Mouse (Mus musculus) gonadal fat pad, adult 2 months (tissue): Measurements from ENCODE around the gene Gkn3. TPM values are rescaled to one million over a fixed set of nuclear protein-coding genes. Genes with fewer than 3 reads are reported as not detected.

Source experiments
- DNase-seq: peaks from one replicate; pipeline ENCODE4 v3.0.0-alpha.2; 2012; ENCODE audit warnings: low read depth
- polyA plus RNA-seq: library from polyadenylated mRNA; depleted of rRNA; stranded (reverse); fragments of >200 nt; gene quantifications from 2 replicates; pipeline ENCODE4 v1.2.3, GENCODE M21; 2012; rRNA removed

Gene Gkn3
- polyA plus RNA-seq: 2.4 and 5.8 TPM in 2 replicates

DNA sequence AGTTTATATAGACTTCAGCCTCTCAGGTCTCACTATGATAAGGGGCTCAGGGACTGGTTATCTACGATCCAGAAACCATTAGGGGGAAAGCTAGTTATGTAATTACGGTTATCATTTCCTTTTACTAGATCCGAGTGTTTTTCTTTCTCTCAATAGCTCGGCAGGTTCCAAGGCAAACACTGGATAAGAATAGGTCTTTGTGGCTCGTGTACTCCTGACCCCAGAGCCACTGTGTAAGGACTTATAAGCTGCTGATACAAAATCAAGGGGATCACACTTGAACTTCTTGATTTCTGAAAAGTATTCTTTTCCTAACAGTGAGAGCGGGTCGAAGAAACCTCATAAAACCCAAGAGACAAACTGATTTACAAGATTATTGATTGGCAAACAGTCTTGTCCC lies at the start of gene Gkn3:
Gene Gkn3, minus strand, starts transcription at position 59 of the 400 bp plus-strand sequence.
- DNase-seq: no peak

- DNase-seq: no peak
Measured at GRCm38 (mm10) chr6:87436745-87437144, 48.0 kb upstream of the Gkn3 start.

DNA sequence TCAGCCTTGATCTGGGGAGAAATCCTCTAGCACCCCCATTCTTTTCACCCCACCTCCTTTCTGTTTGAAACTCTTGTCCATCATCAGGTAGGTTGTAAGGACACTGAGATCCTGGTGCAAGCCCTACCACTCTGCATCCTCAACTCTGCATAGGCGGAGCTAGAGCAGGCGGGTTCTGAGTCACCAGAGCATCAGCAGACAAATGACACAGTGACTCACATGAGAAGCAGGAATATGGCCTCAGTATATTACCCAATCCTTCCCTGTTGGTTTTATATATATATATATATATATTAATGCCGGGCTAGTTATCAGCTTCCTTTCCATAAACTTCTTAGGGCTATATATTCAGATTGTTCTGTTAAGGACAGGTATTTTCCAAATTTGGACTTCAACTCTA lies 47.1 kb upstream of the Gkn3 start:
- no peak for DNase-seq

DNA sequence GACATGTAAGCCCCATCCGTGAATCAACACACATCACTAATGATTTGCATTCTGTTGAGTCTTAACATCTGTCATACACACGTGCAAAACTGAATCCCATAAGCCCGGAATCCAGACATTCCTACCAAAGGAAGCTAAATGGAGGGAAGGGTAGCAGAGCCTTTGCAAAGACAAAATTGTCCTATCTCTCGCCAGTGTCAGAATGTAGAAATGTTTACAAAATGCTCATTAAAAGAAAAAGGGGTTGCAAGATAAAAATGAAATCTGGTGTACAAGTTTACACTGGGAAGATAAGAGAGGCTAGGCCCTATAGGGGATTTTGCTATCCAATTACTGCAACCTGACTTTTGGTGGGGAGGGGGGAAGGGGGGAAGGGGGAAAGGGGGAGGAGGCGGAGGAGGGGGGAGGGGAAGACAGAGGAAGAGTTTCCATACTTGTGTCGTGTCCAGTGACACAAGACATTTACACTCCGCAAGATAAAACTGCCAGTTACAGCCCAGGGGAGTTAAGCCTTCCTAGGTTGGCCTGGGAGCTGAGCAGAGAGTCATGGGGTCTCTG lies 39.8 kb upstream of the Gkn3 start, which contains the start of gene Bmp10:
Gene Bmp10, plus strand, starts transcription at position 508 of the 558 bp plus-strand sequence.
- DNase-seq: no peak

DNA sequence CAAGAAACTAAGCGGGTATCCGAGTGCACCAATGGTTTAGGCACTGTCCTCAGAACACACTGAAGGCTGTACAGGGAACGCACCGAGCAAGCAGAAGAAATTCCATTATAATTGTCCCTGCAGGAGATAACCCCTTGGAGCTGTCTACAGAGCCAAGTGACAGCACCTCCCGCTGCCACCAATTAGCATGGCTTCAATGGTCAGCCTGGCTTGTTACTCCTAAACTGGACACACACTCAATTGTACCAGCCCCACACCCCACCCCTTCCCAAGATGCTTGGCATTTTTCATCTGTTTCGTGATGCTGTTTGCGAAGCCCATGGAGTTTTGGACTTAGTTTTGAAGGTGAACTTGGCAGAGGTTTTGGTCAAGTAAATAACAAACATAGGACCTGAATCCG lies 38.9 kb upstream of the Gkn3 start:
- no peak for DNase-seq

- DNase-seq: no peak
Measured at GRCm38 (mm10) chr6:87426954-87427353, 38.2 kb upstream of the Gkn3 start.

- DNase-seq: no peak
Measured at GRCm38 (mm10) chr6:87424037-87424816, 35.5 kb upstream of the Gkn3 start.

GRCm38 (mm10) chr6:87422304-87422703 lies 33.6 kb upstream of the Gkn3 start:
- no peak for DNase-seq

- no peak for DNase-seq
Measured at GRCm38 (mm10) chr6:87412011-87412410, 23.3 kb upstream of the Gkn3 start.

GRCm38 (mm10) chr6:87401456-87401855 lies 12.7 kb upstream of the Gkn3 start:
- no peak for DNase-seq

DNA sequence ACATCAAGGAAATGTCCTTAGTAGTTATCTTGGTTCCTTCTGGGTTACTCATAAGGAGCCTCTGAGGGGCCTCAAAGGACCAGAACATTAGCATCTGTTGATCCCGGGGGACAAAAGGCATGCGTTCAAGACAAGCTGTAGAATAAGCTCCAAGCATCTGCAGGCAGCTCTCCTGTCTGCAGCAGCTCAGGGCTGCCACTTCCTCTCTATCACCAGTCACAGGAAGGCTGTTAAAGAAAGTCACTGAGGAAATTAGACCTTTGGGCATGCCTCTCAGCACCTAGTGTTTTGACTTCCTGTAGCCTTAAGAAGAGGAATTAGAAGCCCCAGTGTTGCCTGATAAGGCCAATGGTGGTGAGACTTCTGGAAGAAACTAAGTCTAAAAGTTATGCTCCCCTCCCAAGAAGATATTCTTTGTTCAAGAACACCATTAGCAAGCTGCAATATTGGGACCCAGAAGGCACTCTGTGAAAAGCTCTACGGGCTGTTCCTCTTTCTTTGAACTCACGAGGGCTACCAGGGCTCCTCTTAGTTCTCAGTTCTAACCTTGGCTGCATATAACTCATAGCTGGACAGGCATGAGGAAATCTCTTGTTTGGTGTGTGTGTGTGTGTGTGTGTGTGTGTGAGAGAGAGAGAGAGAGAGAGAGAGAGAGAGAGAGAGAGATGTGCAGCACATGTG lies 11.3 kb upstream of the Gkn3 start:
- no peak for DNase-seq

GRCm38 (mm10) chr6:87399137-87399536 lies 10.4 kb upstream of the Gkn3 start:
- DNase-seq: no peak

- DNase-seq: no peak
Measured at GRCm38 (mm10) chr6:87394783-87395182, 6.0 kb upstream of the Gkn3 start.

GRCm38 (mm10) chr6:87393466-87394205 lies 4.9 kb upstream of the Gkn3 start:
- DNase-seq: no peak

DNA sequence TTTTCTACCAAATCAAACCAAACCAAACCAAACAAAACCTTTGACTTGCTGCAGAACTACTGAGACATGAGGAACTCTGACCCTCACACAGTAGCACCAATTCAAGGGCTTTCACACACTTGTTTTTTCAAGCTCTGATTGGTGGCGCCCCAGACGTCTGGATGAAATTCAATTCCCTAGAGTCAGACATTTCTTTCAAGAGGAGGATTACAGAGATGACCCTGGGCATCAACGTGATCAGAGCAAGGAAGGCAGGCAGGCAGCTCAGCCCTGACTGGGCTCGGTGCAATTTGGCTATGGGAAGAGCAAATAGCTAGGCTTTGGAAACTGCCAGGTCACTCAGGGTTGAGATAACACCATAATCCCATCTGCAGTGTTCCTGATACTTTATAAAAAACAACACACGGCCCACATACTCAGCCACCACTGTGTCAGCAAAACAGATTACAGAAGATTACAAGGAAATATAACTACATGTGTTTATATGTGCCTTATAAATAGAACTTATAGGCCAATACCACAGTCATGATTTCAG lies 787 bp upstream of the Gkn3 start:
- DNase-seq: no peak

- DNase-seq: no peak
Measured at GRCm38 (mm10) chr6:87386681-87387080, 2.1 kb downstream of the Gkn3 start.

DNA sequence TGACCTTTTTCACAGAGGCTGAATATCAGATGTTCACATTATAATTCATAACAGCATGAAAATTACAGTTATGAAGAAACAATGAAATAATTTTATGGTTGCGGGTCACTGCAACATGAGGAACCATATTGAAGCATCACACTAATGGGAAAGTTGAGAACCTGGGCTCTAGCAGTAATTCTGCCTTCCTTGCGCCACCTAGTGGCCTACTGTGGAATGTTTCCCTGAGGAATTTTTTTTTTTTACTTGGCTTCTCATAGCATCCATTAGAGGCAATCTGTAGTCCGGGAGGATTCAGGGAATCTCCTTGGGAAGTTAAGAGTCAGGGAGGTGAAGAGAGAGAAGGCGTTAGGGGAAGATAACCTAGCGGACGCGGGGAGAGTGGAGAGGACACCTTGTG lies 2.5 kb downstream of the Gkn3 start:
- DNase-seq: no peak

DNA sequence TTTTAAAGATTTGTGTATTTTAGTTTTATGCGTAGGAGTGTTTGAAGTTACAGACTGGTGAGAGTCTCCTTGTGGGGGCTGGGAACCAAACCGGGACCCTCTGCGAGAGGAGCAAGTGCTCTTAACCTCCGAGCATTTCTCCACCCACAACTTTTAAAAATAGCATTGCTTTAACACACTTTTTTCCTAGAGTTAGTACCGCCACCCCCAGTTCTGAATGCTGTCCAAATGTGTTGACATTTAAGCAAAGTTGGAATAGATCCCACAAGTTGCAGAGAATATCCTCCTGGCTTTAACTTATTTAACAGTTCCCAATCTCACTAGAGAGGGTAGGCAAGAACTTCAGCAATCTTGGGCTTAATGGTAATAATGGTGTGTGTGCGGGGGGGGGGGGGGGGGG lies 4.0 kb downstream of the Gkn3 start:
- DNase-seq: no peak

DNA sequence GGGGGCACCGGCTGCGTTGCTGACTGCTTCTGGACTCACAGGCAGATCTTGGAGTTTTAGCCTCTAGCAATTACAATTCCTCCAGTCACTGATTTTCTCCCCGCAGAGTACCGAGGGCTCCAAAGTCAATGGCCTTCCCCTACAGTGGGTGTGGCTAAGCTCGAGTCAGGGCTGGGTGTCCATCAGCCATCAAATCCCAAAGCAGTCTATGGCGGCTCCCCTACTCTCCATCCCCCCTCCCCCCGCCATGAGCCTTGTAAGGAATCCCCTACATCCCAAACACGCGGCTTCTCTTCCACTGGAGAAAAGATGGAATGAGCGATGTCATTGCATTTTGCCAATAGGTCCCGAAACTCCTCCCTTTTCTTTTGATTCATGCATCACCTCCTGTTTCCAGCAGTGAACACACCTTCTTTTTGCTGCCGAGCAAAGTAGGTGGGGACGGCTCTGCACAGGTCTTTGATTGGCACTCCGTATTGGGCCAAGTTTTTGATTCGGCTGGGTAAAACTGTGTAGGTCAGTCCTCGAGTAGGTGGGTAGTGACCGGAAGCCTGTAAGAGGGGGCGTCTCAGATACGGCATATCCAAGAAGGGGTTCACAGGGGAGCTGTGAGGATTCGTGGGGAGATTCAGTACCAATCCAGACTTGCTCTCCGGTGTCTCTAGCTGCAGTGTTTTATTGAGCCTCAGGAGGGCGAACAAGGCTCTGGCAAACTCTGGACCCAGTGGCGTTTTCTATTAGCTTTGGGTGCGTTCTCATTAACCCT lies 4.6 kb downstream of the Gkn3 start:
- DNase-seq: no peak

DNA sequence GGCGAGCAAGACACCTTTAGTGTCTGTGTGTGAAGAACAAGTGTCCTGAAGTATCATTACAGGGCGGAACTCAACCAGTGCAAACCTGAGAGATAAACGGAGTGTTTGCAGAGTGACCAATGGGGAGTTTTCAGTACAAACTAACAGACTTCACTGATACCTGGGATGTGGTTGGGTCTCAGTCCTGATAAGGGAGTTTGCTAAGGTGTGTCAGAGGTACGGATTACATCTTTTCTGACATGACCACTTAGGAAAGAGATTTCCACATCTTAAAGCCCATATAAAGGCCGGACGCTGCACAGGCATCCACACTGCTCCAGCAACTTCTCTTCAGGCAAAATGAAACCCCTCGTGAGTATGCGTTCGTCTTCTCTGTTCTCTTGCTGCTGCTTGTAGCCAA lies 15.7 kb downstream of the Gkn3 start, which contains the start of gene Gkn2:
Gene Gkn2, plus strand, starts transcription at position 301 of the 400 bp plus-strand sequence.
- no peak for DNase-seq

DNA sequence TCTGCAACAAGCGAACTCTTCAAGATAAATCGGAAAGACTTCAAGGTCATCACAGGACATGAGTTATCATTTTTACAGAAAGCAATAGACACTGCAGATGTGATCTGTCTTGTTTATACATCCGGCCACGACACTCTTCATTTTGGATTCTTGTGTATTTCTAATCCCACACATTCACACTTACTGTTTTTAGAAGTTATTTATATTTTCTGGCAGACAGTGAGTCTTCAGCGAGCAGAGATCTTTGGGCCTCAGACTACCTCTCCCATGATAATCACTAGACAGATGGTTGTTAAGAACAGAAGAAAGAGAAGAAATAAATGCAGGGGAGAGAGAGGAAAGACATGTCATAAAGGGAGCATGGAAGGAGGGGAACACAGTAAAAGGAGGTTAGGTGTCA lies 19.5 kb downstream of the Gkn3 start:
- no peak for DNase-seq
